Mouse (Mus musculus) spleen, postnatal 10 days (tissue): ENCODE measurements around the gene Galnt18.

Source experiments
- DNase-seq, 2 experiments: peaks; one replicate each; pipeline ENCODE4 v3.0.0; 2021 to 2022; ENCODE audit warnings: low spot score in 2 of 2

Galnt18 gene

DNA sequence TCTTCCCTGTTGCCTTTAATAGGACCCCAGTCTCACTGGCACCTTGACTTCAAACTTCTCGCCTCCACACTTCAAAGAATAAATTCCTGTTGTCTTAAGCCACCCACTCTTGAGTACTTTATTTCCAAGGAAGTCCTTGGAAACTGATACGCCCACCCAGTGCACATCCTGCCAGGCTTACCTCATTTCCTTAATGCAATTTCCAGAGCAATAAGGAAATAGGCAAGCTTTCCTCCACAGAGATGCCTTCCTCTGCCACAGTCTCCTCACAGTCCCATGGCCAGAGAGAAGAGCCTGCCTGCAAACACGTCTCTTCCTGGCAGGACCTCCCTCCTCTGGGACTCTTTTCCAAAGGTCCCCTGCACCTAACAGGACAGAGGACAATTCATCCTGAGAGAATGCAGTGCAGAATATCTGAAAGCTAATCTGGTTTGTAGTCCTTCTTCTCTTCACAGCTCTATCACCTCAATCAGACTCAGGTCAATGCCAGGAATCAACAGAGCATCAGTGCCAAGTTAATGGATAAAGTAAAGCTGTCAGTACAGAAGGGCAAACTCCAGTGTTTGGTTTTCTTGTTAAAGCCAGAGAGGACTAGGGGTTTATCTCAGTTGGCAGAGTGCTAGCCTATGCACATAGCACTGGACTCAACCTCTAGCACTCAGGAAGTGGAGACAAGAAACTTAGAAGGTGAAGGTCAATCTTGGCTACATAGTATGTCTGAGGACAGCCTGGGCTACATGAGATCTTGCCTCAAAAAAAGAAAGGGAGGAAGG is 65.8 kb downstream of the Galnt18 start:
- DNase-seq, result no peak

DNA sequence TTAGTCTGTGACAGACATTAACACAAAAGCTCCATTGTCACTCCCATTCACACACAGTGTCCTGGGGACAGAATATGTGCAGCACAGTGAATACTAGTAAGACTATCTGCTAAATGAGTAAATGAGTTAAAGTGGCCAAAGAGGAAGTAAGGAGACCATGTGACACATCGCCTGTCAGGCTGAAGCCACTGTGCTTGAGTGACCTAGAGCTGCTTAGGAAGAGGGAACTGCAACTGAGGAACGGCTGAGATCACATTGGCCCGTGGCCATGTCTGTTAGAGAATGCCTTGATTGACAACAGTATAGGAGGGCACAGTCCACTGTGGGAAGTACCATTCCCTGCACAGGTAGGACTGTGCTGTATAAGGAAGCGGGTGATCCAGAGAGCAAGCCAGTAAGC is 67.0 kb downstream of the Galnt18 start:
- DNase-seq, result no peak

DNA sequence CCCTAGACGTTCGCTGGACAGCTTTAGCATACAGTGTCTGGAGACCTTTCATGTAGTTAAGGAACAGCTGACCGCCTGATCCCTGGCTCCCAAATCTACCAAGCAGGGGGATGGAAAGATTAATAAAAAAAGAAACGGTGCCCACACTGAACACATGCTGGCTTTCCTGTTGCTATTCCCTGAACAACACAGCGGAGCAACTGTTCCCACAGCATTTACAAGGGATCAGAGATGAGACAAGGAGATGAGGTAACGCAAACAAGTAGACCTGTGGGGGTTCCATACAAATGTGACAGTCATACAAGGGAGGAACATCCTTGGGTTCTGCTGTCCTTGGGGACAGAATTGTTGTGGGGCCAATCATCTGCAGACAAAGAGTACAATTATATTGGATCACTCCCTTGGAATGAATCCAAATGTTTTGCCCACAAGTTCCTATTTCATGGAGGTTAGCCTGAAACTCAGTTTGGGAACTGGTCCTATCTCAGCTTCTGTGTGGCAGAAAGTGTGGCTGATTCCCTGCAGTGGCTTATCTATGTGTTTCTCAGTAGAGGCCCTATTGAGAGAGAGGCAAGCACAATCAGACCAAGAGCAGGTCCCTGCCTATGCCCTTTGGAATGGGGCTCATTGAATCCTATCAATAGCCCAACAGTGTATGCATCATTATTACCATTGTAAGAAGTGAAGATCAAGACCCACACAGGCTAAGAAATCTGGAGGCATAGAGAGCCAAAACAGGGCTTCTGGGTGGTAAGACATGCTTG is 68.5 kb downstream of the Galnt18 start:
- no peak for DNase-seq

DNA sequence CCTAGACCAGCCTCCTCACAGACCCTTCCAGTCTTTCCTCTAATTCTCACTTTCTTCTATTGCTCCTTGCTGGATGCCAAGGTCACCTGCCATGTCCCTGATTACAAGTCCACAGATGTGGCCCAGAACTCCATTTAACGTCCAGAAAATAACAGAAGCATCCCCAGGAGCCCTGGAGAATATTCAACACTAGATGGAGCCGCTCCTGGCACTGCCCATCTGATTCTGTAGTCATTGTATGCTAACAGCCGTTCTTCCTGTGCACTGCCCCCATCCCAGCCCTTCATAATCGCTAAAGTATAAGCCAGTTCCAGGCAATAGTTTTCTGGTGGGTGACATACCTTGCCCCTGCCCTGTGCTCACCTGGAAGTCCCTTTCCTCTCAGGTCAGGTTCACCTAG is 69.5 kb downstream of the Galnt18 start:
- no peak for DNase-seq

DNA sequence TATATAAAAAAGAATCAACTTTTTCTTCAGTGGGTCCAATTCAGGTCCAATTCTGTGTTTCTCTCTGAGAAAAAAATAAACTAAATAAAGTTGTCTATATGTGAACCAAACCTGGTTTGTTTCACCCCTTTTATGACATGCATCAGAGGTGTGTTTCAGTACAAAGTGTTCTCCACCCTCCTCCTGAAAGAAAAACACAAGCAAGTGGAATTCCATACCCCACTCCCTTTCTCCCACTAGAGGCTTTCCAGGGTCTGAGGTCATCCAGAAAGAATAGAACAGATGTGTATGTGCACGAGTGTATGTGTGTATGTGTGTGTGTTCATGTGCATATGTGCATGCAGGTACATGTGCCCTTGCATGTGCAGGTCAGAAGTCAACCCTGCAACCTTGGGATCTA is 71.2 kb downstream of the Galnt18 start:
- DNase-seq, result no peak

DNA sequence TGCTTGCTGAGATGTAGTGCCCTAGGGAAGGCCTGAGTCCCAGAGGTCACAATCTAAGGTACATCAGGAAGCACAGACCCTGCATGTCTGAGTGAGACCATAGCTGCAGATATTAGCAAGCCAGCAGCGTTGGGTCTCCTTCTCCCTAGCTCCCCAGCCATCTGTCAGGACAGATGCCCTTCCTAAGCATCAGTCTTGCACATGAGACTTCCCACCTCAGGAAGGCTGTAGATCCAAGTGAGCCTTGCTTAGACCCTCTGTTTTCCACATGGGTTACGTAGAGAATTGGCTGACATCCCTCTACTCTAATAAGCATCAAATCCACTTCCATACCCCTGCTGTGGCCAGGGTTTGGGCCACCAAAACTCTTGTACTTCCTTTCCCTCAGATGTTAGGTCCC is 76.8 kb downstream of the Galnt18 start:
- DNase-seq, result no peak

DNA sequence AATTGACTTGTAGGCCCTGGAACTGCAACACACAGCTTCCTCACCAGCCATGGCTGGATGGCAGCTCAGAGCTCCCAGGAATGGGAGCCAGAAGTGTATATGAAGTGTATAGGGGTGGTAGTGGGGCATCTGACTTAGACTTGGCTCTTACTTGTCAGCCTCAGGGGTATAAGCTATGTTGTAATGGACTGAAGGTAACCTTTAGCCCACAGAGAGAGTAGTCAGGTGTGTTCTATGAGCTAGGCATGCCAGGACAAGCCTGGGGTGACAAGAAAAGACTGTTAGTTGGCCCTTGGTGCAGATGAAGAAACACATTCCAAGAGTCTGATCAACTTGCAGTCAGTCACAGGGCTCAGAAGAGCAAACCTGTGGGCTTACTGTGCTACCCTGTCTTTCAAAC is 78.0 kb downstream of the Galnt18 start:
- no peak for DNase-seq

DNA sequence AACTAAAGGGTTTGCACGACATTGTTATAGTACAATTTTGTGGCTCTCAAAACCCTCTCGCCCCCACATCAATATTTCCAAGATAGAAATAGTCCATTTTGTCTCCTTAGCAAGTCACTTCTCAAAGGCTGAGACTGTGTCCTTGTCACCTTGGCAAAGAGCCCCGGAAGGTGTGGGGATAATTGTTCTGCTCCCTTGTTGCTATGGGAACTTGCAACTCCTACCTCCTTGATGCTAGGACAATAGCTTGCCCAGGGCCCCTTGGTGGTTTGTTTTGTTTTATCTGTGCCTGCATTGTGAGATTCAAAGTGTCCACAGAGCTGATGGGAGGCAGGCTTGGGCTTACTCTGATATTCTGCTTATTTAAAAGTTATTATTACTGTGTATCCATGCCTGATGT is 80.3 kb downstream of the Galnt18 start:
- no peak for DNase-seq

DNA sequence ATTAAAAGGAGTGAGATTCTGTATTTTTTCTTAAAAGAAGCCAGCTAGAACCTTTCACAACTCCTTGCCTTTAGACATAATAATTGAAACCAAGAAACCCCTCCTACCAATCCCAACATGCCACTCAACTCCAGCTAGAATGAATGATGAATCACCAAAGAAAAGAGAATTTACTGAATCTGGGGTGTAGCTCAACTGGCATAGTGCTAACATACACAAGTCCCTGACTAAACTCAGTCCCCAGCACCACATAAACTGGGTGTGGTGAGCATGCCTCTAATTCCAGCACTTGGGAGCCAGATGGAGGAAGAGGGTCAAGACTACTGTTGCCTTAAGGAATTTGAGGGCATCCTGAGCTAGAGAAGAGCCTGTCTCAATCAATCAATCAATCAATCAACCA is 83.6 kb downstream of the Galnt18 start:
- DNase-seq, result no peak

DNA sequence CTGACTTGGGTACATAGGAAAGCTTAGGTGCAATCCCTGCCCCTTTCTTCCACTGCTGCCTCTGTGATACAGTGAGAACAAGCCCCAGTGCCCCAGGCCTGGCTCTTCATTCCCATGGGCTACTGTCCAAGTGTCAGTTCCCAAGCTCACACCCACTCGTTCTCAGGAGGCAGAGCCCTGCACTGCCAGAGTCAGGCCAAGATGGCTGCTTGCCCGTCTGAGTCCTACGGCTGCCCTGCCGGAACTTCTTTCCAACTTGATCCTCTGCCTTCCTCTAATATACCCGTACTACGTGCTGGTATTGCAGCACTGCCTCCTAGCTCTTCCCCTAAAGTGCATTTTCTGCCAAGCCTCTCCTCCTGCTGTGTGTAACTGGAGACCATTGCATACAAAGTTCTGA is 85.5 kb downstream of the Galnt18 start:
- no peak for DNase-seq

DNA sequence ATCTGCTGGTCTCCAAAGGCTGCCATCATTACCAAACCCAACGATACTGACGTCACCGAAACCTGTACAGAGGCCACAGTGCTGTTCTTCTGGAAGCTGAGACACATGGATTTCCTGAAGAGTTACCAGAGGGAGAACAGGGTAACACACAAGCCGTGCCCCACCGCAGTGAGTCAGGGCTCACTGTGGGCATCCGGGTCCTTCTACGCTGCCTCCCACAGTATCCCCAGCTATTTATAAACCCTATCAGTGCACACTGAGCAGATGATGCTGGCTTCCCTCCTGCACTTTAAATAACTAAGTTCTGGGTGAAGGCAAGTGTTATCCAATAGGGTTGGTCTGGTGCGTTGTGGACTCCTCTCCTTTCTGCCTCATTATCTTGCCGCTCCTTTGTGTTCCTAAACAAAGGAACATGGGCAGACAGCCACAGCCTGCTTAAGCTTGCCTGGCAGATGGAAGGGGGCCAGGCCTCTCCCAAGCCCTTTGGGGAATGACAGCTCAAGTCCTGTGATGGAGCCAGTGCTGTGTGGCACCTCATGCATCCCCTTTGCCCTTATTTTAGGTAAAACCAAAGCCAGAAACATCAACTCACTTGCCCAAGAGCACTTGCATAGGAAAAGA is 87.0 kb downstream of the Galnt18 start:
- no peak for DNase-seq

DNA sequence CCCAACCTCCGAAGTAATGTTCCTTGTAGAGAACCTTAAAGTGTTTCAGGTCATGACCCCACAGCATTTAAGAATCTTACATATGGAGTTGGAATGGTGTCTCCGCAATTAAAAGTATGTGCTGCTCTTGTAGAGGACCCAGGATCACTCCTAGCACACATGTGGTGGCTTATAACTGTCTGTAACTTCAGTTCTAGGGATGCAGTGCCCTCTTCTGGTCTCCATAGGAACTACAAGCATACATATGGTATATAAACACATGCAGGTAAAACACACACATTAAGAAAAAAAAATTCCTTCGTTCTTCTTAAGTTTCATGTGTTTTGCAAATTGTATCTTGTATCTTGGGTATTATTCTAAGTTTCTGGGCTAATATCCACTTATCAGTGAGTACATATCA is 99.7 kb downstream of the Galnt18 start:
- no peak for DNase-seq

DNA sequence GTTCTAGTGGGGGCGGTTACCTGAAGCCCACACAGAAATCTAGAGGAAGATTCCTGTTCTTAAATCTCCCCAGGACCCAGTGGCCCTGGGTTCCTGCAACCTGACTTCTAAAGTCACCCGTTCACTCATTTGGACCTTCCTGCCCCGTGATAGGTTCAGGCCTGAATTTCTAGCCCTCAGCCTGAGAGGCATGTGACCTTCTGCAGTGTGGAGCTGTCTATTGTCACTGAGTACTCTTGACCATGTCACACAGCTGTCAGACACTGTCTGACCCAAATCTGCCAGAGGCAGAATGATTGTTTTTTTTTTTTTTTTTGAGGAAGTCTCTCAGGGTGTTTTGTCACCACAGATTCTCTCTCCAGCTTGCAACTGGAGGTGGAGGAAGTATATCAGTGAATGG is 103.3 kb downstream of the Galnt18 start:
- DNase-seq, result no peak

DNA sequence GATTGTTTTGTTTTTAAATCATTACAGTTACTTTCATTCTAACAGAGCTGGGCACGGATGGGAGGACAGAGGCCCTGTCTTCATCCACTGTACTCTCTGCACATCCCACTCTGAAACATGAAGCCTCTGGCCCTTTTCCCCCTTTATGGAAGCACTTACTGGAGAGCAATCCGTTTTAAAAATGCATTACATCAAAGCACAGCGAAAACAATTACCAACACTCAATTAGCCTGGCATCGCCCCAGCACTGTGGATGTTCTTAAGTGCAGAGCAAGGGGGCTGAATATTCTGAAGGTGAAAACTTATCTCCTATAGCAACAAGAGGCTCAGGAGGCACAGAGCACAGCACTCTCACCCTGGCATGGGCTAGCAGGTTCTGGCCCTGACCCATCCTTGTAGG is 107.3 kb downstream of the Galnt18 start:
- DNase-seq, result no peak

DNA sequence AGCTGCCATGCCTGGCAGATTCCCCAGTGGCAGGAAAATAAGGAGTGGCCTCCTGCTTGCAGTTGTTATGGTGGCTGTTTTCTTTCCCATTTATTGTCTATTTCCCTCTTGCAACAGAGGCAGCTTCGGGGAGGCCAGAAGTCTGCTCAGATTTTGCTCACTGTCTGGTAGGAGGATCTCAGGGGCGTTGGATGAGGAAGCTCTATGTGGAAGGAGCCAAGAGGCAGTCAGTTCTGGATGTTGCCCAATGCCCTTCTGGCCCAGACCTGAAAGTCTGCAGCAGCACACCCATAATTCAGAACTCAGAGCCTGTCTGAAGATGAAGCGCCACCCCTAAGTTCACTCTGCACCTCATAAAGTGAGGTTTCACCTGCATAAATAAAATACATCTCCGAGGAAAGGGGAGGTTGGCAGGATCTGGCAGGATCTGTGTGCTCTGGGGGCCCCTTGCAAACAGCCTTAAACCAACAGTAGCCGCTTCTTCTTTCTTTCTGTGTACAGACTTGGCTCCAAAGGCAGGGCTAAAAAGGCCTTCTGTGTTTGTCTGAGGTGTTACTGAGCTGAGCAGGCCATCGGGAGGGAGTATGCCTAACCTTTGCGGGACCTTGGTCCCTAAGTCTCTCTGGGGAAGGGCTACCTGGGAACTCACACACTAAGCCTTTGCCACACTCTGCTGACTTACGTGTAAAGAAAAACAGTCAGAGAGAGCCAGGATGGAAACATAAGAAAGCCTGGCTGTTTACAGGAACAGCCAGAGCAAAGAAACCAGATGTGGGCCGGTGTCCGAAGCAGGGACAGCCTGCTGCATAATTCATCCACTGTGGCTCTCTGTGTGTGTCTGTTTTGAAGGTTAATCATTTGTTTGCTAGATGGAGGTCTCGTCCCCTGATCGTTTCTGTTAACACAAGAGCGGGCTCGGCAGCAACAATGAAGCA is 116.4 kb downstream of the Galnt18 start:
- DNase-seq, result no peak

DNA sequence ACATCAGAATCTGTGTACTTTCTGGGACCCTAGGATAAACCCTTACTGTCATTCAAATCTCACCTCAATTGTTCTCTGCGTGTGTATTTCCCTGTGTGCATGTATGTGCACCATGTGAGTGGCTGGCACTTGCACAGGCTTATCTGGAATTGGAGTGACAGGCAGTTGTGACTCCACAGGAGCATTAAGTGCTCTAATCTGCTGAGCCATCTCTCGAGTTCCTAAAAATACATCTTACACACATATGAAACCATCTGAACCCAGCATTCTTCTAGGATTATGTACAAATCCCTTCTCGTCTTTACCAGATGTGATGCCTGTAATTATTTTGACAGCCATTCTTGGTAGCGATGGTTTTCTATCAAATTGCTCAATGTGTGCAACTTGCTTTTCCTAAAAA is 121.2 kb downstream of the Galnt18 start:
- DNase-seq, result no peak

DNA sequence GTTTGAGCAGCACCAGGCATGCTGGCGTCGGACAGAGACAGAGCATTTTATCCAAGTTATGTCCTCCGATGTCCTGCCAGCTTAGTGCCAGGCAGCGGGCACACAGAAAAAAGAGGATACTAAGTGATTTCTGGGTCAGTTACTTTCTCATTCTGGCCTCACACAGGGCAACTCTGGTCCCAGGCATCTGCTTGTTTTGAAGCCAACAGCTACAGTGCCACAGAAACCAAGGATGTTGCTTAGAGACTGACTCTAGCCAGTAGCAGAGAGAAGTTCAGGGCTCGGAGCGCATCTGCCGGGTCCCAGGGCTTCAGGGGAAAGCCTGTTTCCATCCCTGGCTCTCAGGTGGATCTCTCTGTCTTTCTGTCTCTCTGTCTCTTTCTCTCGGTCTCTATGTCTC is 124.8 kb downstream of the Galnt18 start:
- DNase-seq, result no peak

DNA sequence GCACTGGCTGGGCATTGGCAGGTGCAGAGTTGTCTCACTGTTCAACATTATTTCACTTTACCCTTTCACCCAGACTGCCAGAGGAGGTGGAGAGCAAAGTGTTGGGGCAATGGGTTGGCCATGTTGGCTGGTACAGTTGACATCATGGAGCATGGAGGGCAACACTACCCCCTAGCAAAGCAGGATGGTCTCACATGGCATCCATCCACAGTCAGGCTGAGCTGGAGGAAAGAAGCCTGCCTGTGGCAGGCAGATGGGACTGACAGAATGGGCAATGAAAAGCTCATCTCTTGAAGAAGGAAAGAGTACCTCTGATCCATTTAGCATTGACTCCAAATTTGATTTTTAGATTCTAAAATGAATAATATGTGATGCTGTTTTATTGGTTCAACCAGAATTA is 125.3 kb downstream of the Galnt18 start:
- DNase-seq, result no peak

DNA sequence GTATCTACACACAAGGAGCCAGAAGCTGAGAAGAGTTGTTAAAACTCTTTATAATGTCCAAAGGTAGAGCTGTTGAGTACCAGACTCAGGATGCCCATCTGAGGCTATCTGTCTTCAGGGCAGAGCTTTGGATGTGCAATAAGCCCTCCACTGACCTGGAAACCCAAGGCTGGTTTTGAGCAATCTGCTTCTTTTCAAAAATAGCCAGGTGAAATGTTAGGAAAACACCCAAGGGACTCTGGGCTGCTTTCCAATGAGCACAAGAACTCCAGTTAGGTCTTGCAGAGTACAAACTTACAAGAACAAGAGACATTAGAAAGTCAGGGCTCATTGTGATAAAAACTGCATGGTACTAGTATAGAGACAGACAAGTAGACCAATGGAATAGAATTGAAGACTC is 135.4 kb downstream of the Galnt18 start:
- DNase-seq, result no peak

DNA sequence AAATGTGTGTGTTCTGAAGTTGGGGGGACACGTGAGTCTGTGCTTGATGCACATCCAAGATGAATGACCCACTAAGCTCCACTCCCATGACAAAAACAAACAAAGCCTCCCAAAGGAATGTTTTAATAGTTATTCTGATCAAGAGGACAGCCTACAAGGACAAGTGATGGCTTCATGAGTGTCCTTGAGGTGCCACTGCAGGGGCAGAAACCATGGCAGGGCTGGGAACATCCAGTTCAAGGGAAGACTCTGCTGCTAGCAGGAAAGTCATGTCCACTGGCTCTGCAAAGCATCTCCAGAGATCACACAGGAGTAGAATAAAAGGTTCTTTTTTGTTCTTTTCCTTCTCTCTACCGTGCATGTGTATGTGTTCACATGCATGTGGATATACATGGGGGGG is 140.9 kb downstream of the Galnt18 start:
- no peak for DNase-seq

DNA sequence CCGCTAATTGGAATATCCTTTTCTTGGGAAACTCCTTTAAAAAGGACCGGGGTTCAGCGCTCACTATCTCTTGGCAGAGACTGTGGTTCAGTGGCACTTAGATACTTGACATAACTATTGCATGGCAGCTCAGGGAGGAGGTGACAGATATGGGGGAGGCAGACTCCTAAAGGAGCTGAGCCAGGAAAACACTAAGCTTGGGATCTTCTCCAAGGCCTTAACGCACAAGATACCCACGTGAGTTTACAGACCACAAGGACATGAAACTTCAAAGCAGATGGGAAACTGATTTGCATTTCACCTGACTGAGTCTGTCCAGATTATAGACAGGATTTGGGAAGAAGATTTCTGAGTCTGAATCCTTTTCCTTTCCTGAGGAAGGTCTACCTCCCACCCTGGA is 141.3 kb downstream of the Galnt18 start:
- DNase-seq, result no peak

DNA sequence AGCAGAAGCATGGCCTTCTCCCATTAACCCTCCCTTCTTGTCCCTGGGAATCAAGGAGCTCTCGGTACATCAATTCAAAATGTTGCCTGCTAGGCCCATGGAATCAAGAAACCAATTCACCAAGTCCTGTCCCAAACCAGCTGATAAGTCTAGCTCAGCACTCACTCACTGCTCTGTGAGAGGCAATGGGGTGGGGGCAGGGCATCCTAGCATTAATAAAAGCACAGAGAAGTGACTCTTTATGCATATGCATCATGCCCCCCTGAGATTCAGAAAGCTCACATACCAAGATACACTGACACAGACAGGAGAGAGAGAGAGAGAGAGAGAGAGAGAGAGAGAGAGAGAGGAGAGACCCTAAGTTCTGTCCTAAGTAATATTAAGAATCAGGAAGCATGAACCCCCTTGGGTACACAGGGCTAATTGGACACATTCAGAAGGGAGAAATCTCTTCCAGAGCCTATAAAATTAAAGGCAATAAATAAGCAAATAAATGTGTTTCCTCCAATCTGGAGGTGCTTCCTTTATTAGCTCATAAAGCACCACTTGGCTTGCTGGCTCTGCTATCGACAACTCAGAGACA is 141.8 kb downstream of the Galnt18 start:
- DNase-seq, result no peak
